Mouse (Mus musculus) heart, adult 2 months (tissue): ENCODE measurements around the gene Gtf2h3.

Experiments
- CTCF ChIP-seq: fragments of 200-600 bp; IDR thresholded peaks from 2 replicates; pipeline ENCODE4 v1.8.1; 2022; ENCODE audit warnings: antibody characterized with exemption, mild to moderate bottlenecking, moderate library complexity
- EP300 ChIP-seq: fragments of 200-500 bp; IDR thresholded peaks from 2 replicates; pipeline ENCODE4 v1.6.1; 2011; ENCODE audit warnings: low read depth, low read length, control low read depth; ENCODE audit not compliant: insufficient read depth
- POLR2A ChIP-seq: fragments of 200-500 bp; IDR thresholded peaks from 2 replicates; pipeline ENCODE4 v1.6.1; 2011; ENCODE audit warnings: mild to moderate bottlenecking, low read depth, low read length, control low read depth; ENCODE audit not compliant: insufficient read depth

- no peak for TF ChIP-seq CTCF
- no peak for TF ChIP-seq EP300
- TF ChIP-seq POLR2A, result no peak
These were observed 58.9 kb downstream of the Gtf2h3 start for GRCm38 (mm10) chr5:124637836-124638235.
